Mouse (Mus musculus) intestine, embryonic 14.5 days (tissue): Measurements from ENCODE around the gene Ppl. TPM values are rescaled to one million over a fixed set of nuclear protein-coding genes. Genes with fewer than 3 reads are reported as not detected.

Experiments used
- ATAC-seq: fragments of 200-750 bp; cut with Nextera tagmentation; replicated peaks from 2 replicates; pipeline ENCODE4 v1.8.0; 2017; ENCODE audit warnings: low read depth, moderate number of reproducible peaks, moderate TSS enrichment, moderate library complexity; ENCODE audit not compliant: low FRiP score, low TSS enrichment
- DNase-seq: peaks from one replicate; pipeline ENCODE4 v3.0.0-alpha.2; 2018; ENCODE audit warnings: low spot score
- H3K27ac ChIP-seq: fragments of 300-500 bp; sonication (generic); 2 replicates; pipeline ENCODE4 v1.5.1; 2014; ENCODE audit warnings: low read depth, mild to moderate bottlenecking, control low read depth
- H3K27me3 ChIP-seq: fragments of 300-500 bp; sonication (generic); replicated peaks from 2 replicates; pipeline ENCODE4 v1.6.1; 2014; ENCODE audit warnings: low read length, control low read depth; ENCODE audit not compliant: control insufficient read depth, insufficient read depth
- H3K36me3 ChIP-seq: fragments of 300-500 bp; sonication (generic); 2 replicates; pipeline ENCODE4 v1.6.1; 2014; ENCODE audit warnings: low read length, control low read depth; ENCODE audit not compliant: control insufficient read depth, insufficient read depth
- H3K4me1 ChIP-seq: fragments of 300-500 bp; sonication (generic); replicated peaks from 2 replicates; pipeline ENCODE4 v1.6.1; 2014; ENCODE audit warnings: low read length, control low read depth, mixed read lengths; ENCODE audit not compliant: control insufficient read depth, insufficient read depth
- H3K4me2 ChIP-seq: fragments of 300-500 bp; sonication (generic); 2 replicates; pipeline ENCODE4 v1.6.1; 2014; ENCODE audit warnings: low read length
- H3K4me3 ChIP-seq: fragments of 300-500 bp; sonication (generic); 2 replicates; pipeline ENCODE4 v1.5.1; 2014; ENCODE audit warnings: low read depth, low read length, control low read depth, mixed read lengths
- H3K9ac ChIP-seq: fragments of 300-500 bp; sonication (generic); 2 replicates; pipeline ENCODE4 v1.6.1; 2014; ENCODE audit warnings: mild to moderate bottlenecking, low read length
- H3K9me3 ChIP-seq: fragments of 300-500 bp; sonication (generic); 2 replicates; pipeline ENCODE4 v1.6.1; 2016; ENCODE audit warnings: low read length, control low read depth; ENCODE audit not compliant: control insufficient read depth
- WGBS: fragments of 180-500 bp; shearing (Covaris S2); extraction: QIAGEN DNeasy Blood & Tissue Kit; methylation state at CpG from one replicate; pipeline ENCODE4 v1.1.7; 2014; 5-methylcytosine and 5-hydroxymethylcytosine counted together
- polyA plus RNA-seq: library from polyadenylated mRNA; unstranded; fragments of >200 nt; fragmentation: Nextera tagmentation; extraction: Ambion mirVana; gene quantifications from 2 replicates; pipeline ENCODE4 v1.2.1, GENCODE M21; 2014

Gene Ppl
- polyA plus RNA-seq, 1 experiment from 2014 or later, result 5.4 TPM

- no peak overlapping the region for H3K4me3 ChIP-seq
- H3K27ac ChIP-seq, result no peak overlapping the region
- 90% methylated on average over 4 of the region's 4 CpGs for WGBS
- no peaks in the 10 kb centered on the region for H3K9me3 ChIP-seq
- H3K4me1 ChIP-seq, result no peaks in the 10 kb centered on the region
- no peak overlapping the region for H3K4me2 ChIP-seq
- H3K36me3 ChIP-seq, result peaks cover 69% of the 10 kb centered on the region
- DNase-seq (no peak), ATAC-seq (no peak)
- no peaks in the 10 kb centered on the region for H3K27me3 ChIP-seq
- no peak overlapping the region for H3K9ac ChIP-seq
Measured at GRCm38 (mm10) chr16:5085196-5085595, 47.0 kb downstream of the Ppl start.

- ATAC-seq, result no peak
- Histone ChIP-seq H3K4me3 (no peak overlapping the region), H3K4me1 (no peaks in the 10 kb centered on the region), H3K27ac (no peak overlapping the region), H3K36me3 (peaks cover 98% of the 10 kb centered on the region), H3K27me3 (no peaks in the 10 kb centered on the region), H3K4me2 (no peak overlapping the region), H3K9ac (no peak overlapping the region), H3K9me3 (no peaks in the 10 kb centered on the region)
- 90% methylated on average over 5 of the region's 5 CpGs for WGBS
- DNase-seq, result no peak
Measured at GRCm38 (mm10) chr16:5074341-5074740, 57.9 kb downstream of the Ppl start.

- H3K9ac ChIP-seq, result no peak overlapping the region
- no peak overlapping the region for H3K4me2 ChIP-seq
- 93% methylated on average over 7 of the region's 7 CpGs for WGBS
- DNase-seq (no peak), ATAC-seq (no peak)
- no peaks in the 10 kb centered on the region for H3K4me1 ChIP-seq
- no peaks in the 10 kb centered on the region for H3K27me3 ChIP-seq
- H3K27ac ChIP-seq, result no peak overlapping the region
- H3K4me3 ChIP-seq, result no peak overlapping the region
- H3K9me3 ChIP-seq, result no peaks in the 10 kb centered on the region
- H3K36me3 ChIP-seq, result peaks cover 93% of the 10 kb centered on the region
Measured at GRCm38 (mm10) chr16:5071974-5072373, 60.2 kb downstream of the Ppl start.

GRCm38 (mm10) chr16:5070321-5070720, 61.9 kb downstream of the Ppl start:
- no peak overlapping the region for H3K9ac ChIP-seq
- H3K4me3 ChIP-seq, result no peak overlapping the region
- no peak overlapping the region for H3K4me2 ChIP-seq
- H3K27ac ChIP-seq, result no peak overlapping the region
- H3K27me3 ChIP-seq, result no peaks in the 10 kb centered on the region
- H3K9me3 ChIP-seq, result no peaks in the 10 kb centered on the region
- no peak for DNase-seq
- no peak for ATAC-seq
- WGBS, result 71% methylated on average over 3 of the region's 3 CpGs
- H3K36me3 ChIP-seq, result peaks cover 90% of the 10 kb centered on the region
- no peaks in the 10 kb centered on the region for H3K4me1 ChIP-seq

GRCm38 (mm10) chr16:5063472-5063871, 68.7 kb downstream of the Ppl start:
- no peak for ATAC-seq

GRCm38 (mm10) chr16:5058114-5058513, 74.1 kb downstream of the Ppl start:
- ATAC-seq, result no peak
- Histone ChIP-seq H3K27ac (no peak overlapping the region), H3K4me1 (no peaks in the 10 kb centered on the region), H3K36me3 (peaks cover 71% of the 10 kb centered on the region), H3K27me3 (no peaks in the 10 kb centered on the region), H3K9me3 (no peaks in the 10 kb centered on the region), H3K4me3 (no peak overlapping the region), H3K4me2 (no peak overlapping the region), H3K9ac (no peak overlapping the region)
- DNase-seq, result no peak
- 88% methylated on average over 1 of the region's 1 CpGs for WGBS

More at GRCm38 (mm10) chr16:5063472-5063871, 68.7 kb downstream of the Ppl start:
- Histone ChIP-seq H3K36me3 (peaks cover 76% of the 10 kb centered on the region), H3K27me3 (no peaks in the 10 kb centered on the region), H3K9me3 (no peaks in the 10 kb centered on the region), H3K27ac (no peak overlapping the region), H3K4me1 (no peaks in the 10 kb centered on the region), H3K4me3 (no peak overlapping the region), H3K9ac (no peak overlapping the region), H3K4me2 (no peak overlapping the region)
- DNase-seq, result no peak
- WGBS, result 93% methylated on average over 4 of the region's 4 CpGs

- DNase-seq, result peak; percentile 69
Measured at GRCm38 (mm10) chr16:5050251-5051110, 81.7 kb downstream of the Ppl start.

GRCm38 (mm10) chr16:5049774-5050234, 82.4 kb downstream of the Ppl start, which contains the start of the genes Glyr1 and Ubn1:
Gene Glyr1 (minus strand): TSS chr16:5049863.
Gene Ubn1 (plus strand): TSS chr16:5050057.
- Histone ChIP-seq H3K27ac (peak within 1 kb of the TSS; percentile 97), H3K4me1 (peaks cover 16% of the 10 kb centered on the region), H3K36me3 (peaks cover 44% of the 10 kb centered on the region), H3K9me3 (no peaks in the 10 kb centered on the region), H3K9ac (peak within 1 kb of the TSS; percentile 83), H3K4me2 (peak within 1 kb of the TSS; percentile 98), H3K27me3 (no peaks in the 10 kb centered on the region), H3K4me3 (peak within 1 kb of the TSS; percentile 96)
- WGBS, result under 1% methylated on average over 56 of the region's 56 CpGs
- peak; percentile 99 for ATAC-seq
- DNase-seq, result peak; percentile 96

More at GRCm38 (mm10) chr16:5050251-5051110, 81.7 kb downstream of the Ppl start:
- WGBS, result under 1% methylated on average over 77 of the region's 78 CpGs
- peak; percentile 79 for ATAC-seq
- Histone ChIP-seq H3K27ac (peak overlapping the region; percentile 97), H3K9ac (peak overlapping the region; percentile 83), H3K27me3 (no peaks in the 10 kb centered on the region), H3K9me3 (no peaks in the 10 kb centered on the region), H3K4me1 (peaks cover 16% of the 10 kb centered on the region), H3K4me3 (peak overlapping the region; percentile 96), H3K4me2 (peak overlapping the region; percentile 98), H3K36me3 (peaks cover 44% of the 10 kb centered on the region)
